Mouse (Mus musculus): ENCODE measurements around the gene Pde9a. TPM values are rescaled to one million over a fixed set of nuclear protein-coding genes. Genes with fewer than 3 reads are reported as not detected.
A peak's percentile ranks its signal among the peaks of the same experiment; 100 is the strongest.

The Pde9a gene
- polyA plus RNA-seq, 1 experiment from 2014 or later: 7.3 TPM

GRCm38 (mm10) chr17:31360582-31360981 is 25.4 kb upstream of the Pde9a start:
- WGBS: 82% methylated on average over 13 of the region's 13 CpGs
- no peaks in the 10 kb centered on the region for H3K4me1 ChIP-seq

GRCm38 (mm10) chr17:31365586-31366166 is 20.3 kb upstream of the Pde9a start:
- H3K27ac ChIP-seq (replicated peaks): no peak overlapping the region
- ATAC-seq (ENCODE audit: extremely low read depth, insufficient number of reproducible peaks, low FRiP score, low TSS enrichment): no peak
- 72% methylated on average over 5 of the region's 5 CpGs for WGBS
- H3K4me1 ChIP-seq: no peaks in the 10 kb centered on the region
- H3K4me2 ChIP-seq: no peak overlapping the region
- no peaks in the 10 kb centered on the region for H3K9me3 ChIP-seq
- no peak overlapping the region for H3K4me3 ChIP-seq
- H3K36me3 ChIP-seq: no peaks in the 10 kb centered on the region
- H3K27me3 ChIP-seq (replicated peaks): no peaks in the 10 kb centered on the region
- no peak overlapping the region for H3K9ac ChIP-seq

More at GRCm38 (mm10) chr17:31360582-31360981, 25.4 kb upstream of the Pde9a start:
- no peak overlapping the region for H3K27ac ChIP-seq (replicated peaks)
- no peak for ATAC-seq (ENCODE audit: extremely low read depth, insufficient number of reproducible peaks, low FRiP score, low TSS enrichment)
- H3K27me3 ChIP-seq (replicated peaks): no peaks in the 10 kb centered on the region
- no peak overlapping the region for H3K4me2 ChIP-seq
- no peak overlapping the region for H3K4me3 ChIP-seq
- no peak overlapping the region for H3K9ac ChIP-seq
- H3K9me3 ChIP-seq: no peaks in the 10 kb centered on the region
- H3K36me3 ChIP-seq: no peaks in the 10 kb centered on the region

- H3K9me3 ChIP-seq: no peaks in the 10 kb centered on the region
- WGBS: 75% methylated on average over 2 of the region's 2 CpGs
- no peak for ATAC-seq (ENCODE audit: extremely low read depth, insufficient number of reproducible peaks, low FRiP score, low TSS enrichment)
- no peak overlapping the region for H3K27ac ChIP-seq (replicated peaks)
- no peaks in the 10 kb centered on the region for H3K27me3 ChIP-seq (replicated peaks)
- no peak overlapping the region for H3K4me2 ChIP-seq
- H3K36me3 ChIP-seq: no peaks in the 10 kb centered on the region
- H3K4me1 ChIP-seq: no peaks in the 10 kb centered on the region
- no peak overlapping the region for H3K4me3 ChIP-seq
- H3K9ac ChIP-seq: no peak overlapping the region
Observed at GRCm38 (mm10) chr17:31370221-31370620, 15.8 kb upstream of the Pde9a start.

GRCm38 (mm10) chr17:31370931-31371330 is 15.1 kb upstream of the Pde9a start:
- no peaks in the 10 kb centered on the region for H3K36me3 ChIP-seq
- ATAC-seq (ENCODE audit: extremely low read depth, insufficient number of reproducible peaks, low FRiP score, low TSS enrichment): no peak
- no peaks in the 10 kb centered on the region for H3K4me1 ChIP-seq
- H3K27me3 ChIP-seq (replicated peaks): no peaks in the 10 kb centered on the region
- no peak overlapping the region for H3K9ac ChIP-seq
- no peak overlapping the region for H3K4me2 ChIP-seq
- no peak overlapping the region for H3K4me3 ChIP-seq
- no peak overlapping the region for H3K27ac ChIP-seq (replicated peaks)
- H3K9me3 ChIP-seq: no peaks in the 10 kb centered on the region

- Histone ChIP-seq H3K4me3 (no peak overlapping the region), H3K4me2 (peak overlapping the region; percentile 38; the same call in 1 of the 2 replicates), H3K4me1 (no peaks in the 10 kb centered on the region), H3K27me3 (replicated peaks) (peaks cover 8% of the 10 kb centered on the region; the same call in 1 of the 2 replicates), H3K36me3 (no peaks in the 10 kb centered on the region), H3K9me3 (no peaks in the 10 kb centered on the region), H3K27ac (replicated peaks) (no peak overlapping the region), H3K9ac (no peak overlapping the region)
- 10% methylated on average over 7 of the region's 7 CpGs for WGBS
- ATAC-seq (ENCODE audit: extremely low read depth, insufficient number of reproducible peaks, low FRiP score, low TSS enrichment): no peak
Observed at GRCm38 (mm10) chr17:31377961-31378360, 8.0 kb upstream of the Pde9a start.

GRCm38 (mm10) chr17:31378361-31378761 is 7.6 kb upstream of the Pde9a start:
- no peak for ATAC-seq (ENCODE audit: extremely low read depth, insufficient number of reproducible peaks, low FRiP score, low TSS enrichment)
- Histone ChIP-seq H3K36me3 (no peaks in the 10 kb centered on the region), H3K4me2 (peak overlapping the region; percentile 38; the same call in 1 of the 2 replicates), H3K27me3 (replicated peaks) (peaks cover 9% of the 10 kb centered on the region; the same call in 1 of the 2 replicates), H3K4me1 (no peaks in the 10 kb centered on the region), H3K4me3 (no peak overlapping the region), H3K9ac (no peak overlapping the region), H3K27ac (replicated peaks) (no peak overlapping the region), H3K9me3 (no peaks in the 10 kb centered on the region)
- 67% methylated on average over 10 of the region's 10 CpGs for WGBS

GRCm38 (mm10) chr17:31379086-31379485 is 6.9 kb upstream of the Pde9a start:
- peaks cover 14% of the 10 kb centered on the region for H3K27me3 ChIP-seq (replicated peaks)
- H3K9ac ChIP-seq: no peak overlapping the region
- 37% methylated on average over 2 of the region's 2 CpGs for WGBS
- no peaks in the 10 kb centered on the region for H3K9me3 ChIP-seq
- peaks cover 2% of the 10 kb centered on the region; the same call in 1 of the 2 replicates for H3K4me1 ChIP-seq
- H3K4me3 ChIP-seq: no peak overlapping the region
- no peak overlapping the region for H3K4me2 ChIP-seq
- no peaks in the 10 kb centered on the region for H3K36me3 ChIP-seq
- no peak overlapping the region for H3K27ac ChIP-seq (replicated peaks)
- ATAC-seq (ENCODE audit: extremely low read depth, insufficient number of reproducible peaks, low FRiP score, low TSS enrichment): no peak

GRCm38 (mm10) chr17:31379863-31380262 is 6.1 kb upstream of the Pde9a start:
- no peak overlapping the region for H3K4me3 ChIP-seq

GRCm38 (mm10) chr17:31383320-31383719 is 2.7 kb upstream of the Pde9a start:
- H3K9ac ChIP-seq: no peak overlapping the region
- H3K27me3 ChIP-seq (replicated peaks): peaks cover 33% of the 10 kb centered on the region
- no peak overlapping the region for H3K4me2 ChIP-seq
- no peaks in the 10 kb centered on the region for H3K9me3 ChIP-seq
- peaks cover 26% of the 10 kb centered on the region for H3K4me1 ChIP-seq
- WGBS: 76% methylated on average over 6 of the region's 6 CpGs
- no peak overlapping the region for H3K4me3 ChIP-seq
- H3K36me3 ChIP-seq: no peaks in the 10 kb centered on the region
- no peak for ATAC-seq (ENCODE audit: extremely low read depth, insufficient number of reproducible peaks, low FRiP score, low TSS enrichment)
- H3K27ac ChIP-seq (replicated peaks): no peak overlapping the region

More at GRCm38 (mm10) chr17:31379863-31380262, 6.1 kb upstream of the Pde9a start:
- Histone ChIP-seq H3K36me3 (no peaks in the 10 kb centered on the region), H3K27me3 (replicated peaks) (peaks cover 22% of the 10 kb centered on the region), H3K27ac (replicated peaks) (no peak overlapping the region), H3K4me1 (peaks cover 9% of the 10 kb centered on the region), H3K4me2 (no peak overlapping the region), H3K9me3 (no peaks in the 10 kb centered on the region), H3K9ac (no peak overlapping the region)
- no peak for ATAC-seq (ENCODE audit: extremely low read depth, insufficient number of reproducible peaks, low FRiP score, low TSS enrichment)
- 79% methylated on average over 8 of the region's 8 CpGs for WGBS

GRCm38 (mm10) chr17:31384968-31385627 is 912 bp upstream of the Pde9a start:
- H3K27me3 ChIP-seq (replicated peaks): peaks cover 41% of the 10 kb centered on the region
- H3K9me3 ChIP-seq: no peaks in the 10 kb centered on the region
- H3K27ac ChIP-seq (replicated peaks): peak overlapping the region; percentile 69
- H3K4me2 ChIP-seq: peak overlapping the region; percentile 95
- no peak overlapping the region for H3K9ac ChIP-seq
- 0 out of 2 replicates have a peak overlapping the region, but pooled peaks have one; percentile 76 for H3K4me3 ChIP-seq
- WGBS: 9% methylated on average over 8 of the region's 8 CpGs
- ATAC-seq (ENCODE audit: extremely low read depth, insufficient number of reproducible peaks, low FRiP score, low TSS enrichment): no peak
- peaks cover 36% of the 10 kb centered on the region for H3K4me1 ChIP-seq
- H3K36me3 ChIP-seq: no peaks in the 10 kb centered on the region

GRCm38 (mm10) chr17:31386766-31387275 is 811 bp downstream of the Pde9a start:
- WGBS: 19% methylated on average over 7 of the region's 7 CpGs
- Histone ChIP-seq H3K36me3 (no peaks in the 10 kb centered on the region), H3K27ac (replicated peaks) (no peak overlapping the region), H3K9ac (peak overlapping the region; percentile 85), H3K4me3 (peak overlapping the region; percentile 76), H3K27me3 (replicated peaks) (peaks cover 41% of the 10 kb centered on the region), H3K4me2 (peak overlapping the region; percentile 95), H3K9me3 (no peaks in the 10 kb centered on the region), H3K4me1 (peaks cover 43% of the 10 kb centered on the region)
- no peak for ATAC-seq (ENCODE audit: extremely low read depth, insufficient number of reproducible peaks, low FRiP score, low TSS enrichment)

Data from heart, embryonic 13.5 days (tissue).